Mouse (Mus musculus) embryo, embryonic 10 days (tissue): ENCODE results near the gene Vrk2.

Experiments
- DNase-seq: peaks from one replicate; pipeline ENCODE4 v3.0.0-alpha.2; 2015; ENCODE audit warnings: low spot score

Vrk2 gene

GRCm38 (mm10) chr11:26593061-26594059, at the start of gene Vrk2, which contains the start of gene Gm6899:
Vrk2 (minus strand) TSS chr11:26593999.
Gm6899 (plus strand) TSS chr11:26593241.
- DNase-seq = peak; percentile 88

DNA sequence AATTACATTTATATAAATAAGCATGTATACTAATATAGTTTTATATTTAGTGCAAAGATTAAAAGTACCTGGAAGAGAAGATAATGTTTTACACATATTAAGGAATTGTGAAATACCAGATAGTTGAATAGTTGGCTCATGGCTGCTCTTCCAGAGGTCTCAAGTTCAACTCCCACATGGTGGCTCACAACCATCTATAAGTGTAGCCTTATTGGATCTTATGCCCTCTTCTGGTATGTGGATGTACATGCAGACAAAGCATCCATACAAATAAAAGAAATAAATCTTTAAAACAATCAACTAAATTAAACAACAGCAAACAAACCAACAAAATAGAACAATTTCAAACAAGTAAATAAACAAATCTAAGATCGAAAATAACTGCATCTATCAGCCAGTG, 48.3 kb upstream of the Vrk2 start:
- DNase-seq = no peak

GRCm38 (mm10) chr11:26640314-26640785, 46.6 kb upstream of the Vrk2 start:
- DNase-seq = no peak

GRCm38 (mm10) chr11:26636239-26636638, 42.4 kb upstream of the Vrk2 start:
- no peak for DNase-seq

- DNase-seq = no peak
These were observed 28.9 kb upstream of the Vrk2 start for GRCm38 (mm10) chr11:26622727-26623126.

GRCm38 (mm10) chr11:26618475-26619223, 24.9 kb upstream of the Vrk2 start:
- DNase-seq = no peak

- no peak for DNase-seq
These were observed 15.0 kb upstream of the Vrk2 start for GRCm38 (mm10) chr11:26608795-26609194.

DNA sequence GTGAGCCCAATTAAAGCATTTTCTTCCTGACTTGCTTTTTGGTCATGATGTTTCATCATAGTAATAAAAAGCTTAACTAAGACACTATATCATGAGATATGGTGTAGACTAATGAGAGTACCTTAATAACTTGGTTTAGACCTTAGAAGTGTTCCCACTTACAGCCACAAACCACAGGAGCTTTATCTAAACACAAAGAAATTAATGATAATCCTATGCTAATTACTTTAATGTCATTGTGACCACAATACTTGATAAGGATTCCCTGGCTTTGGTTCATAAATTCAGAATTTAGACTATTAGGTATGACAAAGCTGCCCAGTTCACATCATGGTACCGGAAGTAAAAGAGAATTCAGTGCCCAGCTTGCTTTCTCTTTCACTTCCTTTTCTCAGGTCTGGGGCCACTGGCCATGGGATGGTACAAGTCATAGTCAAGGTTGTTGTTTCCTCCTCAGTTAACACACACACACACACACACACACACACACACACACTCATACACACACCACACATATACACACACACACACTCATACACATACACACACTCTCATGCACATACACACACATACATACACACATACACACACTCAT, 10.4 kb upstream of the Vrk2 start:
- DNase-seq = no peak

GRCm38 (mm10) chr11:26601571-26602175, 7.9 kb upstream of the Vrk2 start:
- no peak for DNase-seq

DNA sequence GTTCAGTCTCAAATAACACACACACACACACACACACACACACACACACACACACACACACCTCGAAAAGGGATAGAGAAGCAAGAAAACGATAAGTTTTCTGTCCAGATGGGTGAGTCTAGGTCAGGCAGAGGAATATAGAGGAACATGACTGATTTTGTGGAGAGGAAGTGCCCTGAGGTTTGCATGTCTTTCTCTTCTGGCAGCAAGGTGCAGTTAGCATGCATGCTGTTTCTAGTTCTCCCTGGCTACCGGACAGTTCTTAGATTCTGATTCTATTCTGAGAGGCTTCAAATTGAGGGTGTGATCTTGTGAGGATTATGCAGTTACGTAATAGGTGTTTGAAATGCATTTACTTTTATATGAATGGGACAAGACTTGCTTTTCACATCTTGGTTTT, 6.9 kb upstream of the Vrk2 start:
- no peak for DNase-seq

DNA sequence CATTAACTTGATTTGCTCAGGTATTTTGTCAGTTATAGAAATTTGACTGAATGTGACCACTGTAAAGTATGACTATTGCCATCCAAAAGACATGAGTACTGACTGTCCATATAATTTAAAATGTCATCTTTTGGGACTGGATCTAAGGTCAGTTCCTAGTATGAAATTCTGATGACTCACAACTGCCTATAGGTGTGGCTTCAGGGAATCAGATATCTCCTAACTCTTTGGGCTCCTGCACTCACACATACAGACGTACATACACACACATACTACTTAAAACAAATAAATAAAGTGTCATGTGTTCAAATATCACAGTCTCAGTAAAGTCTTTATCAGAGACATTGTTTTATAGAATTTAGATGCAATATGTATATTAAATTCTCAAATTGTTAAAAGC, 5.1 kb upstream of the Vrk2 start:
- no peak for DNase-seq

DNA sequence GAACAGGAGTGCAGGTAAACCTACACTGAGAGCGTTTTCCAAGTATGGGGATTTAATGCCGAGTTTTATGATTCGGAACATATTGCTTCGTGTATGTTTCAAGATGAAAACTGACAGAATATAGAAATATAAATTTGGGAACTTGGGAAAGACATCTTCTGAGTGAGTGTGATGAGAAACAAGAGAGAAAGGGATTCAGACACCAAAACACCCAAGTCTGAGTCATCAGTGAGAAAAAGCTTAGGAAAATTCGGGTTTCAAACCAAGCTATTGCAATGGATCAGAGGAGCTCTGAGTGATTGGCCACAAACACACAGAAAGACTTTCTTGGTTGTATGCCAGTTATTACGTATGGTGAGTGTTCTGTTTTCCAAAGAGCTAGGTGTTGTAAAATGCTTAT, 4.0 kb upstream of the Vrk2 start:
- no peak for DNase-seq

DNA sequence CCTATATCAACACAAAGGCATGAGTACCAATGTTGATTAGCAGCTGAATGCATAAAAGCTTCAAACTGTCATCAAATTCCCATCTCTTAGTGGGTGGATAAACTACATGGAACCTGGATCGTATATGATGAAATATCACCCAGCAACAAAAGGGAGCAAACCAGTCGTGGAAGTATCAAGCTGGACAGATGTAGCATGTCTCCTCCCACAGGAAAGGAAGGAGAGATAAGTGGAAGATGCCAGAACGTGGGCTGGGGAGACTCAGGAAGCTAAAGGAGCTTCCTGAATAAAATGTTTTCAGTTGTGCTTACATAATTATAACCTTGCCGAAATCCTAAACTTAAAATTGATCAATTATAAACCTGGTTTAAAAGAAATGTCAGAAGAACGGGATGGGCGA, 3.3 kb upstream of the Vrk2 start:
- no peak for DNase-seq

DNA sequence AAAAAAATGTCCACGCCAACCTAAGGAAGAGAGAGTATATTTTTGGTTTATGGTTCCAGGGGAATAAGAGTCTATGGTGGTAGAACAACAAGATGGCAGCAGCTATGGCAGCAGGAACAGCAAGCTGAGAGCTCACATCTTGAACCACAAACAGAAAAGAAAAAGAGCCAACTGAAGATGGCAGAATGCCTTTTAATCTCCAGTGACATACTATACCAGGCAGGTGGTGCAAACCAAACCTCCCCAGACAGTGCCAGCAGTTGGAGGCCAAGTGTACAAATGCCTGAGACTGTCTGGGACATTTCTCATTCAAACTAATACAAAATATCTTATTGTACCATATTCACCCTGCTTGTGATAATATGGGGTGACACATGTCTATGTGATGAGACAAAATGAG, 2.4 kb upstream of the Vrk2 start:
- DNase-seq = no peak

- no peak for DNase-seq
These were observed 688 bp upstream of the Vrk2 start for GRCm38 (mm10) chr11:26594487-26594886.

DNA sequence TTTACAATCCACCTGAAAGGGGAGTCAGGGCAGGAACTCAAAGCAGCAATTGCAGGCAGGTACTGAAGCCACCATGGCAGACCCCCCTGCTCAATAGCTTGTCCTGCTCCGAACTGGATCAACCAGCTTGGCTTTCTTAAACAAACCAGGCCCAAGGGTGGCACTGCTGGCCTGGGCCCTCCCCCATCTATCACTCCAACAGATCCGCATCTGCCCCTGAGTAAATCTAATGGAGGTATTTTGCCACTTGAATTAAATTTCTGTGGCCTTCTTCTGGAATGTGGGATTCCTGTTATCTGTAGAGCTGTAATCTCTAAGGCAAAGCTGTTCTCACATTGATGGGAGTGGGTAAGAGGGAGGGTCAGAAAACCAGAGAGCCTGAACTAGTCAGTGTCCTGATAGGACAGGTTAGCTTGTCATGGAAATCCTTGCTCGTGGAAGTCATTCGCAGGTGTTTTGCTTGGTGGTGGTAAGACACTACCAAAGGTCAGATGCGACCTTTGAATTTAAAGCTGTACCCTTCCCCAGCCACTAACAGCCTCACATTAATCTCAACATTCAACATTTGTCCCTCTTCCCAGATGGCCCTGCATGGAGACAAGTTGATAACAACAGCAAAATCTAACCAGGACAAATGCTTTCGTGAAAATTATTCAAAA, 1.3 kb downstream of the Vrk2 start:
- peak; percentile 15 for DNase-seq

GRCm38 (mm10) chr11:26587184-26587524, 6.6 kb downstream of the Vrk2 start:
- no peak for DNase-seq

DNA sequence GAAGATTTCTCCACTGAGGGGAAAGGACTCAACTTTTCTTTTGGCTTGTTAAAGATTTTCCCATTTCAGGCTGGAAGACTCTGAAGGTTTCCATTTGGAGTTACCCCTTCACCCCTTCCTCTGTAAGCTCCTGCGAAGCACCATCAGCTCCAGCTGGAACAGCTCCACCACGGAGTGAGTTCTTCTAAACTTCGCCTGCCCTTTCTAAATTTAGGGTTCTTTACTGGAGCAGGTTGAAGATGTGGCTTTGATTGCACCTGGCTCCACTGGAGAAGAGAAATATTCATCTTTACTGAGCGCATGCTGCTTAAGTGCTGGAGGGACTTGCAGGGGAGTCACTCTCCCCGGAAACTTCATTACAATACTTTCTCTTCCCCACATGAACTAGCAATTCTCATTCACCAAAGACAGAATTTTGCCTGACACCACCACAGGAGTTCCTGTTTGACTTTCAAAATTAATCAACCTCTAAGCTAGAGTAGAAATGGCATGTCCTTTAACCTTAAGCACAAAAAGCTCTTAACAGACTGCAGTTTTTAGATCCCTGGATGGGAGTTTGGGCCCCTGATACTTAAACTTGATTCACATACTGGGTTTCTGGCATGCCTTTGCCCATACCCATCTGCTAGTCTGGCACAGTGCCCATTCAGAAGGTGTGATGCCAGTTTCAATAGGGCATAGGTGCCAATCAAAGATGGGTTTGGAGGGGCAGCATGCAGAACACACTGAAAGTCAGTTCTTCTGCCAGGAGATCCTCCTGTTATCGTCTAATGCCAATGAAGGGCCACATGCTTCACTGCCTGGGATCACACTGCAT, 7.2 kb downstream of the Vrk2 start:
- no peak for DNase-seq

GRCm38 (mm10) chr11:26585409-26586366, 8.1 kb downstream of the Vrk2 start:
- DNase-seq = no peak

DNA sequence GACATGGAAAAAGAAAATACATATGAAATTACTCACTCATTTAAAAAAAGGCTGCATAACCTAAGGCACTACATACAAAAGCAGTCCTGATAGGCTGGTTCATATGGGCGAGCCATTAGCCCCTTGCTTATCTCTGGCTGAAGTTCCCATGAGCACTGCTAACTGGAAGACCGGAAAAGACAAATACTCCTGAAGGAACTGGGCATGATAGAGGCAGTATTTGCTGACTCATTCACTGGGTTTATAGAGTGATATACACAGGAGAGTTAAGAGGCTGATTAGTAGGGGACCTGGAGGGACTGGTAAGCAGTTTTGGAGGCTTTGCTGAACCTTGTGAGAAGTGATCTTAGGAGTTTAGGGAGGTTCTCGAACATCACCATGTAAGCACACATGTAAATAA, 42.2 kb downstream of the Vrk2 start:
- DNase-seq = no peak
